ENCODE assay signal across 16 mouse cellular contexts in the genomic region with DNA sequence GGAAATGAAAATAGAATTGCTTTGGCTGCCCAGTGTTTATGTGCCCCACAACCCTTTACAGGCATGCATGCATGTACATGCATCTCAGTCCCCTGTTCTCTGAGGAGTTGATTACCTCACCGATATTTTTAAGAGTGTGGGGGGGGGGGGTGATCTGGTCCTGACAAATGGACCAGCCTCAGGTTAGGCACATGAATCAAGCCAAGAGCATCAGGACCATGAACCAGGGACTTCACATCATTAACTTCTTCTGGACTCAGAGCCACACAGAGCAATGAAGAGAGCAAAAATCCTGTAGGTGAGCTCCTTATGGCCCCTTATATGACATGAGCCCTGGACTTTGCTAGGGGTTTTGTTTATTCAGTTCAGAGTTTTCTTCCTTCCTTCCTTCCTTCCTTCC.
"Had no signal": no experiment of that assay in that cellular context is flagged by ENCODE, and none has a peak within 500 bp of the region (broad histone marks: within the 10 kb centered on the region; RNA-seq: fewer than 3 reads in every experiment).

No protein-coding gene starts in this region.

- ATAC-seq: liver, embryonic 12.5 days; midbrain, embryonic 16.5 days had no signal

- DNase-seq: lung, adult 18-20 months; lung, postnatal 10 days; lung, postnatal 4 days; midbrain, embryonic 14.5 days; right cerebral cortex, postnatal 14 days; spleen, adult 18-20 months; thymus, adult 2 months; thymus, postnatal 25 days; thymus, postnatal 4 days had no signal

- H3K27ac ChIP-seq: liver, embryonic 12.5 days; liver, embryonic 14.5 days; midbrain, embryonic 10.5 days; neural tube, embryonic 12.5 days had no signal

- H3K4me2 ChIP-seq: liver, embryonic 12.5 days; lung, embryonic 14.5 days had no signal

- H3K9me3 ChIP-seq: liver, embryonic 12.5 days; midbrain, embryonic 10.5 days; neural tube, embryonic 12.5 days had no signal

- H3K4me3 ChIP-seq: liver, embryonic 12.5 days; midbrain, embryonic 10.5 days; myocyte; neural tube, embryonic 12.5 days had no signal

- H3K9ac ChIP-seq: liver, embryonic 12.5 days; liver, embryonic 14.5 days; lung, embryonic 14.5 days; neural tube, embryonic 12.5 days had no signal

- H3K27me3 ChIP-seq: neural tube, embryonic 12.5 days had no signal

- H3K36me3 ChIP-seq: liver, embryonic 12.5 days; midbrain, embryonic 10.5 days; neural tube, embryonic 12.5 days had no signal
